Mouse (Mus musculus) central nervous system, embryonic 18 days (tissue): ENCODE data around the gene Man1b1. TPM values are rescaled to one million over a fixed set of nuclear protein-coding genes. Genes with fewer than 3 reads are reported as not detected.

Experiments used
- polyA plus RNA-seq: library from polyadenylated mRNA; depleted of rRNA; stranded (reverse); fragments of >200 nt; gene quantifications from 2 replicates; pipeline ENCODE4 v1.2.3, GENCODE M21; 2012; rRNA removed

Man1b1 gene
- 24.1 and 24.3 TPM in 2 replicates for polyA plus RNA-seq

DNA sequence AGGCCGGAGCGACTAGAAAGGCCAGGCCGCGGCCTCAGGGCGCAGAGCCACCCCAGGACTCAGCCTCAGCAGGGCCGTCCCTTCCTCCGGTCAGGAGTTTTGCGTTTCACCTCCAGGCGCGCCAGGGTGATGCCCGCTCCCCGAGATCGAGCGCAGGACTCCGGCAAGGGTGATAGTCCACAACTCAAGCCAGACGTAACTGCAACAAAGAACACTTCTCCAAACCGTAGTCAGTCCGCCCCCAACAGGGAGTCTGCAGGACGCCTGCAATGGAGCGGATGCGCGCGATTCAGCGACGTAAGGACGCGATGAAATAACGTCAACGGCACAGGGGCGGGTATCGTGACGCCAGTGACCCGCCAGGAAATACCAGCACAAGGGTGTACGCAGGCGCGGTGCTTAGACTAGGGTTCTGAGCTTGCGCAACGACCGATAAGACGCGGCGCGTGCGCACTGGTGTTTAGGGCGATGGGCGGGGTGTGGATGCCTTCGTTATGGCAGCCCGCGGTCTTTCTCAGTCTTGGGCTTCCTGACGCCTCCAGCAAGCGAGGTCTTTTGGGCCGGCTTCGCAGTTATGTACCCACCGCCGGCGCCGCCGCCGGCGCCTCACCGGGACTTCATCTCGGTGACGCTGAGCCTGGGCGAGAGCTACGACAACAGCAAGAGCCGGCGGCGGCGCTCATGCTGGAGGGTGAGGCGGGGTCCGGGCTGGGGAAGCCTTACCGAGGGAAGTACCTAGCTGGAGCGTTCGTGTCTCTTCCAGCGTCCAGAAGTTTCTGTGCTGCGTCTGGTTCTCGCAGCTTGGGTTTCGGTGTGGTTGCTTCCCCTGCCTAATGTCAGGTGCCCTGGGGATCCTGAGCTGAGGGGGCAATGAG lies at the start of gene Man1b1:
TSS of gene Man1b1 (plus strand) at position 53 of the 875 bp plus-strand sequence.

DNA sequence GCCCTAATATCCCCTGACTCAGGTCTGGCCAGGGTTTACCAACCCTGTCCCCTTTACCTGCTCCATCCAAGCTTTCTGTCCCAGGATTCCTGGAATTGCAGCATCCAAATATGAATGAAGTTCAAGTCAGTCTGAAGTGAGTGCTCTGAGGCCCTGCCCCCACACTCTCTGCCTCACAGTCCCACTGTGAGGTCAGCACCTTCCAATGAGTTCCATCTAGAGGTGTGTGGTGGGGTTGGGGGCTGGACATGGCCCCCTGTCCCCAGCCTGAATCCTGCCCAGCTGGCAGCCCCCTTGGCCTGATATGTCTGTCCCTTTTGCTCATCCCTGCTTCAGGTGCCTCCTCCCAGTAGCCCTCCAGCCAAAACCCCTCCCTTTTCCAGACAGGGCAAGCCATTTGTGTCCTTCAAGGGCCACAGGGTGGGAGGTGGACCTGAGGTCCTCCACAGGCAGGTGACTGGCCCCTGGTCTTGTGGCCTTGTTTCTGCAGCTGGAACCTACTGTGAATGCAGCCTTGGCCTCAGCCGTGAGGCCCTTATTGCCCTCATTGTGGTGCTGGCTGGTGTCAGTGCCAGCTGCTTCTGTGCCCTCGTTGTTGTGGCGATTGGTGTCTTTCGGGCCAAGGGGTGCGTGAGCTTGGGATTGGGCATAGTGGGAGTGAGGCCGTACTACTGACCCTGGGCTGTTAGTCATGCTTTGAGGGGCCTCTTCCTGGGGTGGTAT lies 44.0 kb upstream of the Man1b1 start, which contains the start of gene Tmem210:
TSS of gene Tmem210 (plus strand) at position 219 of the 723 bp plus-strand sequence.

DNA sequence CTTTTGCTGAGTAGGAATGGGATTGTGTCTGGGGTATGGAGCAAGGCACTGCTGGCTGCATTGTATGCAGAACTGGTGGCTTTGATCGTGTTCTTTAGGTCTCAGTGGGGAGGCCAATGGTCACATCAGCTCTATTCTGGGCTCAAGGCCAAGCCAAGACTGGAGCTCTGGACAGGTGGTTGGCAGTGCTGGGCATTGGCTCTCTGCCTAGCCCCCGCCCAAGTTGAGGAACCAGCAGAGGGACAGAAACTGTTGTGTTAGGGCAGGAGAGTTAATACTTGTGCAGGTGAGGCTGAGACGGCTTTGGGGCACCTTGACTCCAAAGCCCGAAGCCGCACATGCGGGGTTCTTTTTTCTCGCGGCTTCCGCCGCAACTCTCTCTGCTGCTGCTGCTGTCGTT lies 42.5 kb upstream of the Man1b1 start, which contains the start of gene Lrrc26:
TSS of gene Lrrc26 (plus strand) at position 265 of the 400 bp plus-strand sequence.

DNA sequence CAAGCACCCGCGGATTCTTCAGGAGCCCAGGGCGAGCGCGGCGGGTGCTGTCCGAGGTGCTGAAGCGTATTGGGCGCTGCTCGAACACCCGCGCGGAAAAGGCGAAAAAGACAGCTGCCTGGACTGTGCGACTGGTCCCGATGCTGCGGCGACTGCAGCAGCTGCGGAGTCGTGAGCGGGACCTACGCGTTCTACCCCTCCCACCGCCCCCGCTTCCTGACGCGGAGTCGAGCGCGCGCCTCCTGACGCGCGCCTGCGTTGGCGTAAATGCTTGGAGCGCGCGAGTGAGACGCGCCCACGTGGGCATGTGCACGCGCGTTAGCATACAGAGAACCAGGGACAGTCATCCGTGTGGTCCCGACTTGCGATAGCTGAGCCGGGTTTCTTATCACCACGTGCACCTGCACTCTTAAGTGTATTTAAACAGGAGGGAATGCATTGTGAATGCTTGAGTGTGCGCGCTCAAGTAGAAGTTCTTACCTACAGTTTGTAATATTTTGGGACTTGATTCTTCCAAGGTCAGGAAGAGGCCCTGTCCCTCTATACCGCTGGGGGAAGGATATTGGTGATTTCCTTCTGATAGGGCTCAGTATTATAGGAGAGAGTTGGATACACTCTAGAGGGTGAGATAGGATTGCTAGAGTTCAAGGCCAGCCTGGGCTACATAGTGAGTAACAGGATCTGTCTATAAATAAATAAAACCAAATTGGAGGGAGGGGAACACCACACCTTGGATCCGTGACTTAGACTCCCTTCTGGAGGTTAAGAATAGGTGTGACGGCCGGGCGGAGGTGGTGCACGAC lies 13.0 kb upstream of the Man1b1 start, which contains the start of gene Grin1:
TSS of gene Grin1 (minus strand) at position 217 of the 803 bp plus-strand sequence.

DNA sequence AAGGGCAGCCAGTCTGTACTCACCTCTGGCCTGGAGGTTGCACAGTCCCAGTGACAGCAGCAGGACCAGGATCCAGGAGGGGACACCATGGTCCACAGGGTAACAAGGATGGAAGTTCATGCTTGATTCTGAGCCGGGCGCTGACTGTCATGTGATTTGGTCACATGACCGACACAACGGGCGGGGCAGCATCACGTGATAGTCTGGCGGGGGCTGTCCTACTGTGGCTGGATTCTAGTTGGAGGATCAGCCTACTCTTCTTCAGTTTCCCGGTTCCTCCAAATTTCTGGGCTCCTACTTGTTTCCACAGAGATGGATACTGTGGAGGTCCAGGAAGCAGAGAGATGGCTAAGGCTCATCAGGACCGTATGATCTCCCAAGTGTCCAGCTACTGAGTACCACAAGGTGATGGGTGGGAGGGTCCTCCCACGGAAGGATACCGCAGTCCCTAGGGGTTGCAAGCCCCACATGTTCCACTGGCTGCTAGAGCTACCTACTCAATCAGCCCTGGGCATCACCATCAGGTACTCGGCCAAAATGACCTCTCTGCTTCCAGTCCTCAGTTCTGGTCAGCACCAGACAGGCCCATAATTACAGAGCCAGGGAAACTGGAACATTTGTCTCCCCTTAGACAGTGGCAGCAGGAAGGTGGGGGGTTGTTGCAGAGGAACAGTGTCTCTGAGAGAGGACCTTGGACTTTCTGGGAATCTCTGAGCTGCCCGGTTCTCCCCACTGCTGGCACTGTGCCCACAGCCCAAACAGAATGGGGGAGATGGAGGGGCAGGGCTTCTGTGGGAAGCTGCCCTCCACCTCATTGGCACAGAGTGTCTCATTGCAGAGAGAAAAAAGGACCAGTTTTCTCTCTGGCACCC lies 24.3 kb downstream of the Man1b1 start, which contains the start of gene Dpp7:
TSS of gene Dpp7 (minus strand) at position 152 of the 872 bp plus-strand sequence.

DNA sequence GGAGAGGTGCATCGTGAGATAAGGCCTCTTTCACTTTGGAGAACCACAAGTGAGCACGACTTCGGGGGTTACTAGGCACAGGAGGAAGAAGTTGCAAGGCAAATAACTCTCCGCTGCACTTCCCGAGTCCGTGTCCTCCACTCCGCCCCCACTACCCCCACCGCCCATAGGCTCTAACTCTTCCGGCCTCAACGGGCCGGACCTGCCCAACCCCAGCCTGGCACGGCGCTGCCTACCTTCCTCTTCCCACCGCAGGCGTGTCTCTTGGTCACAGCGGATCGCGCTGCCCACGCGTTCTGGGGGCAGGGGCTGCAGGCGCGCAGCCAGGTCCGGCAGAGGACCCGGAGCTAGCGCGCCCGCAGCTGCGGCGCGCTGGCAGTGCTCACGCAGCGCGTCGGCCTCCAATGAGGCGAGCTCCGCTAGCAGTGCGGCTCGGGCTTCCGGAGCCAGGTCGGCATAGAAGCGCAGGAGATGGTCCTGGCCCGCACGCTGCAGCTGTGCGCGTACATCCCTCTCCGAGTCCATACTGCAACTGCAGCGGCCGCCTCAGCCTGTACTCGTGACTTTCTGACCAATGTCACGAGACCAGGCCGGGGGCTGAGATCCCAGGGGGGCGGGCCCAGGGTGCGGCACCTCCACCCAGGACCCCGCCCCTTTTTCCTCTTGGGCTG lies 33.1 kb downstream of the Man1b1 start, which contains the start of gene Uap1l1:
TSS of gene Uap1l1 (minus strand) at position 592 of the 671 bp plus-strand sequence.

DNA sequence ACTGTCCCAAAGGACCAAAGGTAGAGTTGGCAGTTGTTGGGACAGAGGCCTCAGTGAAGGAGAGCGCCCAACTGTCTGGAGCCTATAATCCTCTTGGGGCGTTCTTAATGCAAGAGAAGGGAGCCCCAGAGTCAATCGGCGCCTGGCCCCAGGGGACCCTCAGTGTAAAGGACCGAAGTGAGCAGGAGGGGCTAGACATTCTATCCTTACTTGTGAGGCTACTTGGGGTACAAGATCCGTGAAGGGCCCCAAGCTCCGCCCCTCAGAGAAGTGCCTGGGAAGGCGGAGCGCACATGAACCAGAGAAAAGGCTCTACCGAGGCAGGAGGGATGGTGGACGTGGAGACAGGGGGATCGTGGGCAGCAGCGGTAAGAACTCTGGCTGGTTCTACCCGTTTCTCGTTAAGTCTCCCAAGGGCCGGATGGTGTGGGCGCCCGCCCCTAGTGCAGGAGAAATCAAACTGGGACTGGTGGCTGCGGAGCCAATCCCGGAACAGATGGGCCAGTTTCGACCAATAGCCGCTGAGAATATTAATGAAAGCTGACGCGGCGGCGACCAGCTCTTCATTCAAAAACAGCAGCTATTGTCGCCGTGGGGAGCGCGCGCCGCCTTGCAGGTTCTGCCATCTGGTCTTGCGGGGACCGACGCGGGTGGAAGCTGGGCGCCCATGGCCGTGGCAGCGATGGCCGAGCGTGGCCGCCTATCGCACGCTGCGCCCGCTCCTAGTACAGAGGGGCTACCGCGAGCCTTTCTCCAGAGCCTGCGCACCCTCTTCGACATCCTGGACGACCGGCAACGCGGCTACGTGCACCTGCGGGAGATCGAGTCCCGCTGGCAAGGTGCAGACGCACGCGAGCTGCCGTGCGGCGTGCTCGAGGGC lies 39.9 kb downstream of the Man1b1 start, which contains the start of gene Sapcd2:
TSS of gene Sapcd2 (plus strand) at position 558 of the 880 bp plus-strand sequence.

DNA sequence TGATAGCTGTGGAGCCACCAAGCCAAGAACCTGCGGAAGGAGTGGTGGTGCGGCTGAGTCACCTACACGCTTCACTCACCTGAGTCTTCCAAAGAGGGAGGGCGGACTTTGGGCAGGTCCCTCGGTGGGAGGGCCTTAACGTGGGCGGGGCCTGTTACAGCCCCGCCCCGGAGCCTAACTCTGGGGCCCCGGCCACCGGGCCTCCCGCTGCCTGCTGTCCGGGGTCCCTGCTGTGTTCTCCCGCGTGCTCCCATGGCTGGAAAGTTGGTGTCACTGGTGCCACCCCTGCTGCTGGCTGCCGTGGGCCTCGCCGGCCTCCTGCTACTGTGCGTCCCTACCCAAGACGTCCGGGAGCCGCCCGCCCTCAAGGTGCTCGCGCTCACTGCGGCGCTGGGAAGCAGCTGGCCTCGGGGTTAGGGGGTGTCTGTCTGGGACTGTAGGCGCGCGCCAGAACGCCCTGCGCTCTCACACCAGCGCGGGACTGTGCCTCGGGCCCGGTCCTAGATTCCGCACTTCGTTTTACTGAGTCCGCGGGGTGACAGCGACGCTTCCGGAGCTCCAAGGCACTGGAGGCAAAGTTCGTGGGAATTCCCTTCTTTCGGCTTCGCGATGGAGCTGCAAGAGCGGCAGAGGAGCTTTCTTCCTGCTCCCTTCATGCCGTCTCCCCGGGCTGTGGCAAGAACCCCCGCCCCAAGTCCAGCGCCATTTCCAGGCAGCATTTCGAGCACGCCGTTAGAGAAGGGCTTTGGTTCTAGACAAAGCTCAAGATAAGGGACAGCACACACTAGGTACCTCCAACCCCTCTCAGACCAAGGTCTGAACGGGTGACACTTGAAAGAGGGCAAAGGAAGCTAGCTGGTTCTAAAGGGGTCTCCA lies 63.8 kb downstream of the Man1b1 start, which contains the start of gene Entpd2:
TSS of gene Entpd2 (plus strand) at position 154 of the 876 bp plus-strand sequence.

DNA sequence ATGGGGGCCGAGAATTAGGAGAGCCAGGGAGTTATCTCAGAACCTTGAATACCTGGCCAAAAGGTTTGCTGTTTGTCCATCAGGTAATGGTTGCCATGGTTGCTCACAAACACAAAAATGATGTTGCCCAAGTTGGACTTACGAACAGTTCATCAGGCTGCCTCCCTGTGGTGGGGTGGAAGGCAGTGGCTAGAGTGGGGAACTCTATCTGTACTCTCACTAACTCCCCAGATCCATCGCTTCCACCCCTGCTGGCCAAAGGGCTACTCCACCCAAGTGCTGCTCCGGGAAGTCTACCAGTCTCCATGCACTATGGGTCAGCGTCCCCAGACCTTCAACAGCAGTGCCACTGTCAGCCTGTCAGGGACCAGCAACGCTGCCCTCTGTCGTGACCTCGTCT lies 66.9 kb downstream of the Man1b1 start, which contains the start of gene Npdc1:
TSS of gene Npdc1 (plus strand) at position 301 of the 400 bp plus-strand sequence.

Other genes starting within 250 kb of the Man1b1 start
- 0.07 TPM in 1 of 2 replicates, not detected in the other for gene Noxa1, start 237.2 kb upstream of the Man1b1 start, polyA plus RNA-seq
- 26.0 and 28.6 TPM in 2 replicates for gene Nrarp, start 151.6 kb upstream of the Man1b1 start, polyA plus RNA-seq
- gene Tor4a, start 135.5 kb upstream of the Man1b1 start, polyA plus RNA-seq: 1.9 and 2.2 TPM in 2 replicates
- gene Nelfb, start 120.8 kb upstream of the Man1b1 start, polyA plus RNA-seq: 69.1 and 73.7 TPM in 2 replicates
- 0.05 TPM in 1 of 2 replicates, not detected in the other for gene Stpg3, start 117.7 kb upstream of the Man1b1 start, polyA plus RNA-seq
- gene Fam166a, start 113.6 kb upstream of the Man1b1 start, polyA plus RNA-seq: 0.13 TPM in 2 replicates
- gene Tubb4b, start 107.6 kb upstream of the Man1b1 start, polyA plus RNA-seq: 424 and 435 TPM in 2 replicates
- 0.03 TPM in 1 of 2 replicates, not detected in the other for gene Slc34a3, start 98.0 kb upstream of the Man1b1 start, polyA plus RNA-seq
- 0.05 TPM in 1 of 2 replicates, not detected in the other for gene Rnf224, start 95.6 kb upstream of the Man1b1 start, polyA plus RNA-seq
- gene Rnf208, start 90.1 kb upstream of the Man1b1 start, polyA plus RNA-seq: 126 and 144 TPM in 2 replicates
- gene Cysrt1, start 89.9 kb upstream of the Man1b1 start, polyA plus RNA-seq: 0.37 and 3.0 TPM in 2 replicates
- gene AL732309.1, start 85.5 kb upstream of the Man1b1 start, polyA plus RNA-seq: 16.6 and 17.1 TPM in 2 replicates
- 22.0 and 25.2 TPM in 2 replicates for gene Tmem203, start 76.9 kb upstream of the Man1b1 start, polyA plus RNA-seq
- gene Tprn, start 69.7 kb upstream of the Man1b1 start, polyA plus RNA-seq: 6.2 and 6.9 TPM in 2 replicates
- gene Ssna1, start 59.9 kb upstream of the Man1b1 start, polyA plus RNA-seq: 123 TPM in 2 replicates
- 107 and 110 TPM in 2 replicates for gene Anapc2, start 59.9 kb upstream of the Man1b1 start, polyA plus RNA-seq
- not detected in 2 replicates for gene Tmem210, start 44.2 kb upstream of the Man1b1 start, polyA plus RNA-seq
- gene Lrrc26, start 42.4 kb upstream of the Man1b1 start, polyA plus RNA-seq: 0.05 TPM in 1 of 2 replicates, not detected in the other
- gene Grin1, start 13.2 kb upstream of the Man1b1 start, polyA plus RNA-seq: 60.3 and 61.9 TPM in 2 replicates
- 40.8 and 43.8 TPM in 2 replicates for gene Dpp7, start 24.0 kb downstream of the Man1b1 start, polyA plus RNA-seq
- 3.7 and 4.6 TPM in 2 replicates for gene Uap1l1, start 33.3 kb downstream of the Man1b1 start, polyA plus RNA-seq
- 16.3 and 17.1 TPM in 2 replicates for gene Sapcd2, start 40.0 kb downstream of the Man1b1 start, polyA plus RNA-seq
- 9.8 and 11.4 TPM in 2 replicates for gene Entpd2, start 63.5 kb downstream of the Man1b1 start, polyA plus RNA-seq
- gene Npdc1, start 67.0 kb downstream of the Man1b1 start, polyA plus RNA-seq: 549 and 616 TPM in 2 replicates
- 0.20 and 0.26 TPM in 2 replicates for gene Fut7, start 90.9 kb downstream of the Man1b1 start, polyA plus RNA-seq
- gene Abca2, start 96.4 kb downstream of the Man1b1 start, polyA plus RNA-seq: 42.3 and 48.1 TPM in 2 replicates
- 0.82 and 3.4 TPM in 2 replicates for gene Clic3, start 124.5 kb downstream of the Man1b1 start, polyA plus RNA-seq
- 155 and 156 TPM in 2 replicates for gene Paxx, start 128.8 kb downstream of the Man1b1 start, polyA plus RNA-seq
- 539 and 800 TPM in 2 replicates for gene Ptgds, start 137.7 kb downstream of the Man1b1 start, polyA plus RNA-seq
- gene Lcn12, start 161.6 kb downstream of the Man1b1 start, polyA plus RNA-seq: not detected in 2 replicates
- 30.0 and 36.6 TPM in 2 replicates for gene Fbxw5, start 168.4 kb downstream of the Man1b1 start, polyA plus RNA-seq
- gene C8g, start 169.4 kb downstream of the Man1b1 start, polyA plus RNA-seq: 2.5 and 4.0 TPM in 2 replicates
- gene Traf2, start 214.6 kb downstream of the Man1b1 start, polyA plus RNA-seq: 9.5 and 10.1 TPM in 2 replicates
- gene Edf1, start 225.5 kb downstream of the Man1b1 start, polyA plus RNA-seq: 200 and 205 TPM in 2 replicates
- gene Mamdc4, start 242.5 kb downstream of the Man1b1 start, polyA plus RNA-seq: 2.7 and 2.8 TPM in 2 replicates
- gene Phpt1, start 242.9 kb downstream of the Man1b1 start, polyA plus RNA-seq: 149 and 150 TPM in 2 replicates
- 32.4 and 41.2 TPM in 2 replicates for gene Ajm1, start 249.4 kb downstream of the Man1b1 start, polyA plus RNA-seq